Mouse (Mus musculus) cerebellum, postnatal 4 days (tissue): Measurements from ENCODE around the gene Duoxa1.
"Not testable (repeated sequence)": the region's sequence is repeated elsewhere in the genome, so short reads cannot be mapped to it uniquely, and the experiment has no call there.

ENCODE experiments used
- DNase-seq, 2 experiments: peaks; one replicate each; pipeline ENCODE4 v3.0.0; 2022; ENCODE audit warnings: low spot score in 2 of 2, mixed read lengths in 1 of 2

Duoxa1 gene

GRCm38 (mm10) chr2:122313536-122313935 lies at the start of gene Duoxa1:
TSS of gene Duoxa1 (minus strand) at chr2:122313730.
- no peak for DNase-seq

GRCm38 (mm10) chr2:122362622-122363523 lies 49.3 kb upstream of the Duoxa1 start:
- DNase-seq: no peak

- DNase-seq: no peak
Observed at GRCm38 (mm10) chr2:122361868-122362621, 48.5 kb upstream of the Duoxa1 start.

GRCm38 (mm10) chr2:122361181-122361580 lies 47.7 kb upstream of the Duoxa1 start:
- DNase-seq: no peak

- no peak for DNase-seq
Observed at GRCm38 (mm10) chr2:122360310-122360709, 46.8 kb upstream of the Duoxa1 start.

GRCm38 (mm10) chr2:122356187-122356586 lies 42.7 kb upstream of the Duoxa1 start:
- no peak for DNase-seq

GRCm38 (mm10) chr2:122355389-122355788 lies 41.9 kb upstream of the Duoxa1 start:
- DNase-seq: no peak

- no peak for DNase-seq
Observed at GRCm38 (mm10) chr2:122354191-122354929, 40.8 kb upstream of the Duoxa1 start.

- DNase-seq: no peak
Observed at GRCm38 (mm10) chr2:122353765-122354164, 40.2 kb upstream of the Duoxa1 start.

- no peak for DNase-seq
Observed at GRCm38 (mm10) chr2:122352992-122353391, 39.5 kb upstream of the Duoxa1 start.

- DNase-seq: peak in 1 of 2 experiments; percentile 76
Observed at GRCm38 (mm10) chr2:122351931-122352329, 38.4 kb upstream of the Duoxa1 start.

- DNase-seq: no peak
Observed at GRCm38 (mm10) chr2:122351156-122351930, 37.8 kb upstream of the Duoxa1 start.

GRCm38 (mm10) chr2:122349136-122349785 lies 35.7 kb upstream of the Duoxa1 start:
- no peak for DNase-seq

- DNase-seq: peak; percentile 67 to 90
Observed at GRCm38 (mm10) chr2:122348531-122349131, 35.1 kb upstream of the Duoxa1 start.

- DNase-seq: no peak
Observed at GRCm38 (mm10) chr2:122347257-122347656, 33.7 kb upstream of the Duoxa1 start.

- not testable (repeated sequence) for DNase-seq
Observed at GRCm38 (mm10) chr2:122346164-122346563, 32.6 kb upstream of the Duoxa1 start.

- no peak for DNase-seq
Observed at GRCm38 (mm10) chr2:122345106-122345893, 31.8 kb upstream of the Duoxa1 start.

- DNase-seq: no peak
Observed at GRCm38 (mm10) chr2:122337291-122337690, 23.8 kb upstream of the Duoxa1 start.

- DNase-seq: no peak
Observed at GRCm38 (mm10) chr2:122334170-122334569, 20.6 kb upstream of the Duoxa1 start.
